Mouse (Mus musculus) CH12.LX (cell line): ENCODE data around the gene Cntnap1. TPM values are rescaled to one million over a fixed set of nuclear protein-coding genes. Genes with fewer than 3 reads are reported as not detected.

Source experiments
- DNase-seq: peaks from one replicate; pipeline ENCODE4 v3.0.0-alpha.2; 2013; ENCODE audit errors: extremely low read depth
- H3K27ac ChIP-seq: 2 replicates; pipeline ENCODE4 v1.5.1; 2012; ENCODE audit warnings: low read depth, mild to moderate bottlenecking, control low read depth, moderate library complexity; ENCODE audit not compliant: insufficient read depth
- H3K27me3 ChIP-seq: replicated peaks from 2 replicates; pipeline ENCODE3; 2012; ENCODE audit warnings: inconsistent platforms
- H3K36me3 ChIP-seq, 2 experiments: replicated peaks in 1 of 2; 2 replicates each; pipeline versions ENCODE3 to v1.6.1; 2012; ENCODE audit warnings: inconsistent platforms in 1 of 2, low read length in 1 of 2, mild to moderate bottlenecking in 1 of 2, mixed read lengths in 1 of 2, moderate library complexity in 1 of 2; ENCODE audit not compliant: control insufficient read depth in 1 of 2, insufficient read depth in 1 of 2
- H3K4me1 ChIP-seq, 2 experiments: 2 replicates each; pipeline ENCODE4 v1.6.1; 2012; ENCODE audit warnings: inconsistent platforms in 1 of 2, moderate library complexity in 1 of 2; ENCODE audit not compliant: insufficient read depth in 2 of 2, control insufficient read depth in 1 of 2
- H3K4me2 ChIP-seq: 2 replicates; pipeline ENCODE4 v1.6.1; 2012; ENCODE audit warnings: low read depth, mild to moderate bottlenecking, control low read depth; ENCODE audit not compliant: poor library complexity, insufficient read depth, severe bottlenecking
- H3K4me3 ChIP-seq, 3 experiments: fragments of 150-350 bp in 1 of 3; sonication (generic) in 1 of 3; replicated peaks in 1 of 3; 2 replicates each; pipeline versions ENCODE3 to v1.5.1; 2011 to 2012; ENCODE audit warnings: low read depth in 2 of 3, low read length in 2 of 3, mild to moderate bottlenecking in 2 of 3, moderate library complexity in 2 of 3, control low read depth in 1 of 3, improper control_type of control experiment in 1 of 3, inconsistent platforms in 1 of 3, mixed read lengths in 1 of 3; ENCODE audit not compliant: poor library complexity in 1 of 3
- H3K79me2 ChIP-seq: replicated peaks from 2 replicates; pipeline ENCODE4 v1.6.1; 2012; ENCODE audit warnings: mild to moderate bottlenecking, moderate library complexity; ENCODE audit not compliant: control insufficient read depth, poor library complexity, insufficient read depth, severe bottlenecking; ENCODE audit errors: extremely low read depth
- H3K9ac ChIP-seq: 2 replicates; pipeline ENCODE4 v1.6.1; 2012; ENCODE audit warnings: low read depth, mild to moderate bottlenecking, control low read depth, moderate library complexity; ENCODE audit not compliant: insufficient read depth
- H3K9me3 ChIP-seq: replicated peaks from 2 replicates; pipeline ENCODE3; 2012; ENCODE audit warnings: low read length, inconsistent platforms, mixed read lengths
- BHLHE40 ChIP-seq: IDR thresholded peaks from 2 replicates; pipeline ENCODE4 v1.6.1; 2011; ENCODE audit warnings: mild to moderate bottlenecking, low read depth, low read length, improper control_type of control experiment
- CHD1 ChIP-seq: IDR thresholded peaks from 2 replicates; pipeline ENCODE4 v1.6.1; 2012; ENCODE audit warnings: low read depth, low read length, improper control_type of control experiment, inconsistent platforms
- HCFC1 ChIP-seq: IDR thresholded peaks from 2 replicates; pipeline ENCODE4 v1.6.1; 2012; ENCODE audit warnings: low read depth, mild to moderate bottlenecking, inconsistent platforms, low read length, improper control_type of control experiment
- IRF4 ChIP-seq: IDR thresholded peaks from 2 replicates; pipeline ENCODE4 v1.6.1; 2014; ENCODE audit warnings: low read depth, mild to moderate bottlenecking, inconsistent platforms, low read length, improper control_type of control experiment
- MEF2A ChIP-seq: IDR thresholded peaks from 2 replicates; pipeline ENCODE4 v1.6.1; 2014; ENCODE audit warnings: low read depth, mild to moderate bottlenecking, inconsistent platforms, low read length, improper control_type of control experiment, borderline replicate concordance
- MXI1 ChIP-seq: IDR thresholded peaks from 2 replicates; pipeline ENCODE4 v1.6.1; 2011; ENCODE audit warnings: mild to moderate bottlenecking, low read depth, low read length, improper control_type of control experiment
- NELFE ChIP-seq: IDR thresholded peaks from 2 replicates; pipeline ENCODE4 v1.6.1; 2011; ENCODE audit warnings: low read depth, low read length, improper control_type of control experiment
- PAX5 ChIP-seq: IDR thresholded peaks from 2 replicates; pipeline ENCODE4 v1.6.1; 2012; ENCODE audit warnings: low read length, inconsistent platforms, mixed read lengths
- RAD21 ChIP-seq: IDR thresholded peaks from 2 replicates; pipeline ENCODE4 v1.6.1; 2011; ENCODE audit warnings: low read depth, mild to moderate bottlenecking, low read length, improper control_type of control experiment, moderate library complexity
- RCOR1 ChIP-seq: conservative IDR thresholded peaks from 2 replicates; pipeline ENCODE4 v1.6.1; 2012; ENCODE audit warnings: low read depth, mild to moderate bottlenecking, inconsistent platforms, low read length, improper control_type of control experiment
- USF1 ChIP-seq: IDR thresholded peaks from 2 replicates; pipeline ENCODE4 v1.6.1; 2014; ENCODE audit warnings: low read depth, mild to moderate bottlenecking, inconsistent platforms, low read length, improper control_type of control experiment
- USF2 ChIP-seq: conservative IDR thresholded peaks from 2 replicates; pipeline ENCODE4 v1.6.1; 2011; ENCODE audit warnings: low read depth, low read length, improper control_type of control experiment
- ZC3H11A ChIP-seq: IDR thresholded peaks from 2 replicates; pipeline ENCODE4 v1.6.1; 2012; ENCODE audit warnings: low read depth, mild to moderate bottlenecking, inconsistent platforms, low read length, improper control_type of control experiment
- ZKSCAN1 ChIP-seq: IDR thresholded peaks from 2 replicates; pipeline ENCODE4 v1.6.1; 2012; ENCODE audit warnings: low read depth, inconsistent platforms, low read length, improper control_type of control experiment, borderline replicate concordance
- dilution Hi-C: fragments of 300-500 bp; cut with MboI; formaldehyde crosslinking; loops from 2 replicates; pipeline ENCODE4 v1.14.3; 2020; ENCODE audit warnings: low sequenced_read_pairs; ENCODE audit not compliant: extremely low pct_unique_long_range_greater_than_20kb, extremely low pct_ligation_motif_present
- in situ Hi-C: fragments of 300-500 bp; cut with MboI; formaldehyde crosslinking; loops from 3 replicates; pipeline ENCODE4 v1.14.3; 2019; ENCODE audit warnings: low sequenced_read_pairs, low pct_ligation_motif_present, low pct_unique_long_range_greater_than_20kb, mixed read lengths
- polyA plus RNA-seq: library from polyadenylated mRNA; unstranded; fragments of >175 nt; gene quantifications from 2 replicates; pipeline ENCODE4 v1.2.1, GENCODE M21; 2012; ENCODE audit warnings: low read depth; ENCODE audit not compliant: insufficient read length
- total RNA-seq, 2 experiments: library from RNA; depleted of rRNA; stranded (reverse); fragments of 300-350 nt in 1 of 2; fragments of >200 nt in 1 of 2; gene quantifications; 2 replicates each; pipeline ENCODE4 v1.2.3; 2012 to 2014

Cntnap1 gene
- total and polyA plus RNA-seq, 3 experiments: 4.4 to 19.5 (median 15.6) TPM

GRCm38 (mm10) chr11:101218436-101219055 lies 48.2 kb downstream of the Cntnap1 start:
- Histone ChIP-seq H3K79me2 (peaks cover 9% of the 10 kb centered on the region), H3K4me1 (peaks cover 2 to 21% of the 10 kb centered on the region in 2 experiments; a peak in 3 of 4 replicates), H3K4me3 (no peak overlapping the region), H3K27ac (no peak overlapping the region), H3K9me3 (no peaks in the 10 kb centered on the region), H3K4me2 (no peak overlapping the region), H3K27me3 (no peaks in the 10 kb centered on the region), H3K36me3 (peaks cover 22 to 58% of the 10 kb centered on the region in 2 experiments), H3K9ac (no peak overlapping the region)
- in situ Hi-C loops (loop anchor here (5.0 to 10.0 kb wide), 2 partner anchors 34 to 76 kb away; partner anchors contain the start of gene Vps25), dilution Hi-C loops (no loop called here)
- no peak for DNase-seq
- no peak for TF ChIP-seq MEF2A
- TF ChIP-seq BHLHE40: no peak
- TF ChIP-seq NELFE: no peak
- no peak for TF ChIP-seq PAX5
- TF ChIP-seq ZC3H11A: no peak
- TF ChIP-seq RAD21: no peak
- TF ChIP-seq USF2: no peak
- TF ChIP-seq MXI1: no peak
- TF ChIP-seq IRF4: no peak
- TF ChIP-seq, all 38 proteins: peak for 0

GRCm38 (mm10) chr11:101220853-101221252 lies 50.5 kb downstream of the Cntnap1 start:
- no peak overlapping the region for H3K9ac ChIP-seq
- no peak overlapping the region for H3K27ac ChIP-seq
- dilution Hi-C loops (no loop called here), in situ Hi-C loops (no loop called here)
- peaks cover 7 to 36% of the 10 kb centered on the region in 2 experiments for H3K36me3 ChIP-seq
- H3K79me2 ChIP-seq: peaks cover 15% of the 10 kb centered on the region
- no peak for DNase-seq
- no peaks in the 10 kb centered on the region for H3K27me3 ChIP-seq
- peaks cover 6 to 34% of the 10 kb centered on the region in 2 experiments for H3K4me1 ChIP-seq
- H3K4me2 ChIP-seq: no peak overlapping the region
- H3K4me3 ChIP-seq: no peak overlapping the region
- no peaks in the 10 kb centered on the region for H3K9me3 ChIP-seq
- TF ChIP-seq ZKSCAN1 (no peak), HCFC1 (no peak), MXI1 (no peak), RCOR1 (no peak), USF1 (no peak), CHD1 (no peak)
- TF ChIP-seq, all 38 proteins: peak for 0
